Mouse (Mus musculus): ENCODE measurements around the gene Rac2.

- no peak for TF ChIP-seq CTCF (IDR thresholded peaks at IDR 0.05; ENCODE audit: low read depth, low read length)
- no peak for TF ChIP-seq POLR2A (IDR thresholded peaks at IDR 0.05; ENCODE audit: extremely low read depth, insufficient read depth, low read length)
Observed at GRCm38 (mm10) chr15:78544561-78545001, 28.0 kb downstream of the Rac2 start, which contains the start of gene Sstr3.
